Mouse (Mus musculus) megakaryocyte, embryonic 14.5 days (primary cell): ENCODE results near the gene Senp2.

Experiments
- FLI1 ChIP-seq: IDR thresholded peaks from 2 replicates; pipeline ENCODE4 v1.6.1; 2012; ENCODE audit warnings: low read length, inconsistent platforms, mixed read lengths
- GATA1 ChIP-seq: IDR thresholded peaks from 3 replicates; pipeline ENCODE4 v1.6.1; 2012; ENCODE audit warnings: mixed read lengths, low read length, inconsistent platforms, borderline replicate concordance

DNA sequence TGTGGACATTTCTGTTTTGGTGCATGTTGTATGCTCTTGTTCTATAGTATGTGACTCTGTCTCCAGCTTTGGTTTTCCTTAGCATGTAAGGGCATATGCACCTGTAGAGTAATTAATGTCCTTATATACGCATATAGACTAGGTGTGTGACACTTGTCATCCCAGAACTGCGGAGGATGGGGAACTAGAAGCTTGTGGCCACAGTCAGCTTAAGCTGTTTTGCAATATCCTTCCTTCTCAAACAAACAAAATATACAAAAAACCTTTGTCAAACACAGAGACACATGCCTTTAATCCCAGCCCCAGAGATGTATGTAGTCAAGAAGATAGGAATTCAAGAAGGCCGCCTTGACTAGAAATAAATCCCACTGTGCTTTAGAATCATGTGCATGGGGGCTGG is 36.6 kb downstream of the Senp2 start:
- no peak for TF ChIP-seq GATA1
- no peak for TF ChIP-seq FLI1
